Mouse (Mus musculus) CD4-positive naive resting alpha-beta T cell, adult 76 days (primary cell): ENCODE measurements around the gene Olfr1316. TPM values are rescaled to one million over a fixed set of nuclear protein-coding genes. Genes with fewer than 3 reads are reported as not detected.

Experiments
- total RNA-seq: library from RNA; stranded (reverse); gene quantifications from one replicate; pipeline ENCODE4 v1.2.4, GENCODE M21; 2023

Olfr1316 gene
- total RNA-seq, result not detected

DNA sequence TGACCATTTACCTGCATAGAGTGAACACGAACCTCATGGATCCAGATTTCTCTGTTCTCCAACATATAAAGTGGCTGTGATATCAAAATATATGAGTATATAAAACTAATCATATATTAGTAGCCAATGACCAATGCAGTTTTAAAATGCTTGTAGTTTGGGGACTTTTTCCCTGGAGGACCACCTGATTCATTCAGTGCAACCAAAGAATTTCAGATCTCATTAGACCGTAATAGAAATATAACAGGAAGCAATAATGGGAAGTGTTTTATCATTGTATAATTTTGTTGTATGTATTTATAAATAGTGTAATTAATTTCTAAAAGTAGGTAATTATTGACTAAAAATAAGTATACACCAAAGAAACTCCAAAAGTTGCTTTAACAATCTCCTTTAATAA lies at the start of gene Olfr1316:
Gene Olfr1316, minus strand, starts transcription at position 101 of the 400 bp plus-strand sequence.

GRCm38 (mm10) chr2:112153898-112154297 lies 19.1 kb upstream of the Olfr1316 start, which contains the start of gene Olfr1318:
Olfr1318 (plus strand) TSS chr2:112154198.

DNA sequence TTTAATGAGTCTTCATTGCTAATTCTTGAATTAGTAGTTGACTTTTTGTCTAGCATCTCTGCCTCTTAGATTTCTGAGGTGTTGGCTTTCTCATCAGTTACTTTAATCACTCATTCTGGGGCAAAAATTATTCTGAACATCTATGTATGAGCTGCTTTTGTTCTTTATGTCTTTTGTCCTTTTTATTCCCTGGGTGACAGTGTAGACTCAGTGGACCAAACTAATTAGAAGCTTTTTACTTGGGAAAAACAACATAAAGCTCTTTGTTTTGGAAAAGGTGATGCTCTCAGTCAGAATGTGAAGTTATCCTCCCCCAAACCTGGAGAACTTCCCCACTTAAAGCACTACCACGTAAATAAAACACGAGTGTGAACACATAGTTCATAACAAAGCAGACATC lies 5.3 kb upstream of the Olfr1316 start, which contains the start of gene Olfr1317:
Gene Olfr1317, plus strand, starts transcription at position 301 of the 400 bp plus-strand sequence.

DNA sequence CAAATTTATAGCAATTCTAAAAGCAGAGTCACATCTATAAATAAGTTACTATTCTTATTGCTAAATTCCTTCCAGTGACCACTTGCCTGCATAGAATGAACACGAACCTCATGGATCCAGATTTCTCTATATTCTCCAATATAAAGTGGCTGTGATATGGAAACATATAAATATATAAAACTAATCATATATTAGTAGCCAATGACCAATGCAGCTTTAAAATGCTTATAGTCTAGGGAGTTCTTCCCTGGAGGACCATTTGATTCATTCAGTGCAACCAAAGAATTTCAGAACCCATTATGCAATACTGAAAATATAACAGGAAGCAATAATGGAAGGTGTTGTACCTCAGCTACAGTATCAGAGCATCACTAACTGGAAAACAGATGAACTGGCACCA lies 19.4 kb downstream of the Olfr1316 start, which contains the start of gene Olfr1315-ps1:
Gene Olfr1315-ps1, minus strand, starts transcription at position 101 of the 400 bp plus-strand sequence.

DNA sequence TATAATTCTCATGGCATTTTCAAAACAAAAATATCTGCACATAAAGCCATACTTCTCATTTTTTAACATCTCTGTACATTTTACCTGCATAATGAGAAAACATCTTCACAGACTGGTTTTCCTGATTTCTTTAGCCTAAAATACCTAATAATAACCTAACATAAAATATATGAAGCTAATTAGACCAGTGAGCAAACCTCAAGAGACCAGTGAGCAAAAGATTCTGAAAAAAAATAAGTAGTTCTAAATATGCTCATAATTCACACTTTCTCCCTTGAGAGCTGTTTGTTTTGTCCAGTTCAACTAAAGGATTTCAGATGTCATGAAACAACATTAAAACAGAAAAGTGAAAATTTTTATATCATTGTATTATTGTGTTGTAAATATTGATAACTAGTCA lies 38.1 kb downstream of the Olfr1316 start, which contains the start of gene Olfr1314:
Gene Olfr1314, minus strand, starts transcription at position 101 of the 400 bp plus-strand sequence.

GRCm38 (mm10) chr2:112077743-112078142 lies 57.0 kb downstream of the Olfr1316 start, which contains the start of gene Olfr1313:
Olfr1313 (minus strand) TSS chr2:112077843.

Other genes starting within 250 kb of the Olfr1316 start
- gene Olfr1306, start 218.7 kb downstream of the Olfr1316 start, total RNA-seq, result not detected
- gene Olfr1307, start 185.5 kb downstream of the Olfr1316 start, total RNA-seq, result 0.12 TPM
- not detected for gene Olfr1308, start 170.0 kb downstream of the Olfr1316 start, total RNA-seq
- gene Olfr1309, start 144.7 kb downstream of the Olfr1316 start, total RNA-seq, result not detected
- gene Olfr1310, start 122.3 kb downstream of the Olfr1316 start, total RNA-seq, result not detected
- gene Olfr1311, start 110.6 kb downstream of the Olfr1316 start, total RNA-seq, result not detected
- not detected for gene Olfr1312, start 84.7 kb downstream of the Olfr1316 start, total RNA-seq
- not detected for gene Olfr1313, start 57.1 kb downstream of the Olfr1316 start, total RNA-seq
- gene Olfr1314, start 38.2 kb downstream of the Olfr1316 start, total RNA-seq, result not detected
- not detected for gene Olfr1315-ps1, start 19.5 kb downstream of the Olfr1316 start, total RNA-seq
- not detected for gene Olfr1317, start 5.4 kb upstream of the Olfr1316 start, total RNA-seq
- not detected for gene Olfr1318, start 19.2 kb upstream of the Olfr1316 start, total RNA-seq
- gene Lpcat4, start 104.5 kb upstream of the Olfr1316 start, total RNA-seq, result 43.4 TPM
- gene Nutm1, start 124.3 kb upstream of the Olfr1316 start, total RNA-seq, result not detected
- 57.4 TPM for gene Nop10, start 126.9 kb upstream of the Olfr1316 start, total RNA-seq
- 126 TPM for gene Slc12a6, start 130.8 kb upstream of the Olfr1316 start, total RNA-seq
- 0.50 TPM for gene Gm21985, start 131.3 kb upstream of the Olfr1316 start, total RNA-seq
- 32.6 TPM for gene Emc4, start 233.1 kb upstream of the Olfr1316 start, total RNA-seq
- gene Katnbl1, start 244.2 kb upstream of the Olfr1316 start, total RNA-seq, result 15.2 TPM